Mouse (Mus musculus) hindbrain, embryonic 13.5 days (tissue): ENCODE measurements around the gene Dazap1. TPM values are rescaled to one million over a fixed set of nuclear protein-coding genes. Genes with fewer than 3 reads are reported as not detected.

Experiments
- microRNA-seq: library from miRNA; unstranded; fragments of <30 nt; microRNA quantifications from one replicate; pipeline ENCODE4, GENCODE M21; 2016
- polyA plus RNA-seq: library from polyadenylated mRNA; unstranded; fragments of >200 nt; fragmentation: Nextera tagmentation; extraction: Ambion mirVana; gene quantifications from 2 replicates; pipeline ENCODE4 v1.2.1, GENCODE M21; 2015

Dazap1 gene
- polyA plus RNA-seq, 1 experiment from 2014 or later = 61.6 TPM

Small RNAs within 50 kb of the gene (microRNA-seq; reads per million reads assigned to microRNA genes)
- gene Mir6911 = not detected

Other genes starting within 250 kb of the Dazap1 start
- 2.5 and 2.8 TPM in 2 replicates for gene Arhgap45, start 244.8 kb upstream of the Dazap1 start, polyA plus RNA-seq
- gene Polr2e, start 221.7 kb upstream of the Dazap1 start, polyA plus RNA-seq = 150 and 154 TPM in 2 replicates
- 509 and 531 TPM in 2 replicates for gene Gpx4, start 214.3 kb upstream of the Dazap1 start, polyA plus RNA-seq
- 13.6 and 14.4 TPM in 2 replicates for gene Sbno2, start 155.9 kb upstream of the Dazap1 start, polyA plus RNA-seq
- gene Stk11, start 145.7 kb upstream of the Dazap1 start, polyA plus RNA-seq = 16.3 and 18.2 TPM in 2 replicates
- gene Atp5d, start 122.9 kb upstream of the Dazap1 start, polyA plus RNA-seq = 434 and 449 TPM in 2 replicates
- gene Cbarp, start 120.7 kb upstream of the Dazap1 start, polyA plus RNA-seq = 57.4 and 59.2 TPM in 2 replicates
- gene Midn, start 113.2 kb upstream of the Dazap1 start, polyA plus RNA-seq = 32.4 and 34.7 TPM in 2 replicates
- 364 and 409 TPM in 2 replicates for gene Cirbp, start 95.5 kb upstream of the Dazap1 start, polyA plus RNA-seq
- 11.9 and 14.1 TPM in 2 replicates for gene 1600002K03Rik, start 88.5 kb upstream of the Dazap1 start, polyA plus RNA-seq
- 18.8 and 21.4 TPM in 2 replicates for gene Efna2, start 82.0 kb upstream of the Dazap1 start, polyA plus RNA-seq
- 47.3 and 49.9 TPM in 2 replicates for gene Mum1, start 35.1 kb upstream of the Dazap1 start, polyA plus RNA-seq
- 253 and 263 TPM in 2 replicates for gene Ndufs7, start 12.4 kb upstream of the Dazap1 start, polyA plus RNA-seq
- 22.3 and 24.9 TPM in 2 replicates for gene Gamt, start 474 bp upstream of the Dazap1 start, polyA plus RNA-seq
- 583 and 598 TPM in 2 replicates for gene Rps15, start 31.0 kb downstream of the Dazap1 start, polyA plus RNA-seq
- 182 and 183 TPM in 2 replicates for gene Apc2, start 34.5 kb downstream of the Dazap1 start, polyA plus RNA-seq
- gene 2310011J03Rik, start 59.1 kb downstream of the Dazap1 start, polyA plus RNA-seq = 28.5 and 29.1 TPM in 2 replicates
- 1.9 and 2.5 TPM in 2 replicates for gene Pcsk4, start 68.0 kb downstream of the Dazap1 start, polyA plus RNA-seq
- gene Reep6, start 68.5 kb downstream of the Dazap1 start, polyA plus RNA-seq = 3.1 and 3.5 TPM in 2 replicates
- 0.42 and 0.66 TPM in 2 replicates for gene Adamtsl5, start 86.9 kb downstream of the Dazap1 start, polyA plus RNA-seq
- 1.2 and 1.7 TPM in 2 replicates for gene Plk5, start 95.0 kb downstream of the Dazap1 start, polyA plus RNA-seq
- gene Mex3d, start 126.2 kb downstream of the Dazap1 start, polyA plus RNA-seq = 14.8 and 16.5 TPM in 2 replicates
- 230 TPM in 2 replicates for gene Mbd3, start 138.1 kb downstream of the Dazap1 start, polyA plus RNA-seq
- 575 and 577 TPM in 2 replicates for gene Uqcr11, start 145.3 kb downstream of the Dazap1 start, polyA plus RNA-seq
- gene Tcf3, start 172.2 kb downstream of the Dazap1 start, polyA plus RNA-seq = 60.9 and 62.5 TPM in 2 replicates
- 2.1 and 2.5 TPM in 2 replicates for gene Onecut3, start 233.3 kb downstream of the Dazap1 start, polyA plus RNA-seq